Mouse (Mus musculus): ENCODE results near the gene Ampd2. TPM values are rescaled to one million over a fixed set of nuclear protein-coding genes. Genes with fewer than 3 reads are reported as not detected.

Gene Ampd2
- polyA plus RNA-seq, 1 experiment from 2014 or later = 69.8 TPM

DNA sequence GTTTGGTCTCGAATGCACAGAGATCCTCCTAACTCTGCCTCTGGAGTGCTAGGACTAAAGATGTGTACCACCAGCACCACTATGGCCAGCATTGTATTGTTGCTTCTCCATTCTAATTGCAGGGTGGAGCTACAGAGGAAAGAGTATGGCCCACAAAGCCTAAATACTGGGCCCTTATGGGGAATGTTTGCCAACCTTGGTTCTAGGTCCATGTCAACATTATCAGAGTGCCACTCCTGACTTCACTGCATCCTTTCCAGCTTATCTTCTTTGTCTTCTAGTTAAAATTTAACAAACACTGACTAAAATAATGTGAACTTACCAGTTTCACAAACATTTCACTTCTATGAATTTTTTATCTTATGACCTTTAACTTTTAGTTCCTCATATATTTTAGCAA is 59.9 kb downstream of the Ampd2 start:
- Histone ChIP-seq H3K4me3 (ENCODE audit: low read length) (no peak overlapping the region), H3K9ac (replicated peaks; ENCODE audit: low read length) (no peak overlapping the region), H3K4me2 (replicated peaks; ENCODE audit: low read depth, low read length) (no peak overlapping the region), H3K9me3 (ENCODE audit: low read length) (no peaks in the 10 kb centered on the region), H3K4me1 (ENCODE audit: insufficient read depth, low read length) (no peaks in the 10 kb centered on the region), H3K36me3 (ENCODE audit: insufficient read depth, low read length) (no peaks in the 10 kb centered on the region), H3K27me3 (ENCODE audit: insufficient read depth, low read length) (no peaks in the 10 kb centered on the region), H3K27ac (ENCODE audit: low read length) (no peak overlapping the region)
- 85% methylated on average over 1 of the region's 1 CpGs for WGBS
- no peak for ATAC-seq (ENCODE audit: low FRiP score, low TSS enrichment)

DNA sequence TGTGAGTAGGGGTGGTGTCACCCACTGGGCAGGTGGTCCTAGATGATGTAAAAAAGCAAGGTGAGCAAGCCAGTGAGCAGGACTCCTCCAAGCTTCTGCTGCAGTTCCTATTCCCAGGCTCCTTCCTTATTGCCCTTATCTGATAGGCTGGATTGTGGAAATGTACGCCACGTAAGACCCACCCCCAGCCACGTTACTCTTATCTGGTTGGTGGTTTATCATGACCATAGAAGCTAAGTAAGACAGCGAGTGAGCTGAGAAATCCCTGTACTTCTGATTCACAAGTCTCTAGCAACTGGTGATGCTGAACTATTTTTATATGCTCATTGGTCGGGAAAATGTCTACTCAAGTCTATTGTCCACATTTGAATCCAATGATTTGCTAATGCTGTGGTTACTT is 60.4 kb downstream of the Ampd2 start:
- 80% methylated on average over 5 of the region's 5 CpGs for WGBS
- H3K9ac ChIP-seq (replicated peaks; ENCODE audit: low read length) = no peak overlapping the region
- H3K9me3 ChIP-seq (ENCODE audit: low read length) = no peaks in the 10 kb centered on the region
- no peaks in the 10 kb centered on the region for H3K27me3 ChIP-seq (ENCODE audit: insufficient read depth, low read length)
- no peak overlapping the region for H3K4me2 ChIP-seq (replicated peaks; ENCODE audit: low read depth, low read length)
- H3K36me3 ChIP-seq (ENCODE audit: insufficient read depth, low read length) = no peaks in the 10 kb centered on the region
- H3K4me3 ChIP-seq (ENCODE audit: low read length) = no peak overlapping the region
- ATAC-seq (ENCODE audit: low FRiP score, low TSS enrichment) = no peak
- H3K4me1 ChIP-seq (ENCODE audit: insufficient read depth, low read length) = no peaks in the 10 kb centered on the region
- no peak overlapping the region for H3K27ac ChIP-seq (ENCODE audit: low read length)

DNA sequence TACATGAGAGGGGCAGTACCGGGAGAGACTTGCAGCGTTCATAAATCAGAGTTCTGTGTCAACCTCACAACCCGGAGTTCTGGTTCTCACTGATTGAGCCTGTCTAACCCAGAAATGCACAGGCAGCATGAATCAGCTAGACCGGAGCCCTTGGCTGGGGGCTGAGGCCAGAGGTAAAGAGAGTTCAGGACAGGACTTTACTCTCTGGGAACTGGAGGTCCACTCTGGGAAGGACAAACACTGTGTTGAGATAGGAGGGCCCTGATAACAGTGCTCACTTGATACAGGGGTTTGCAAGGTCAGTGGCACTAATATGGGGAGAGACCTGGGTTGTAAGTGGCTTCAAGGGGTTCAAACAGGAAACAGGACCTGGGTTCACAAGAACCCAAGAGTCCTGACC is 61.1 kb downstream of the Ampd2 start:
- 38% methylated on average over 4 of the region's 4 CpGs for WGBS
- no peak overlapping the region for H3K4me2 ChIP-seq (replicated peaks; ENCODE audit: low read depth, low read length)
- no peak for ATAC-seq (ENCODE audit: low FRiP score, low TSS enrichment)
- no peak overlapping the region for H3K9ac ChIP-seq (replicated peaks; ENCODE audit: low read length)
- no peak overlapping the region for H3K4me3 ChIP-seq (ENCODE audit: low read length)
- H3K27me3 ChIP-seq (ENCODE audit: insufficient read depth, low read length) = no peaks in the 10 kb centered on the region
- no peaks in the 10 kb centered on the region for H3K36me3 ChIP-seq (ENCODE audit: insufficient read depth, low read length)
- H3K27ac ChIP-seq (ENCODE audit: low read length) = no peak overlapping the region
- no peaks in the 10 kb centered on the region for H3K9me3 ChIP-seq (ENCODE audit: low read length)
- no peaks in the 10 kb centered on the region for H3K4me1 ChIP-seq (ENCODE audit: insufficient read depth, low read length)

Other genes starting within 250 kb of the Ampd2 start
- not detected in 2 replicates for gene Eps8l3, start 209.4 kb downstream of the Ampd2 start, polyA plus RNA-seq (2015; fragmentation: Nextera tagmentation; extraction: Ambion mirVana)
- 170 and 171 TPM in 2 replicates for gene Gstm5, start 190.8 kb downstream of the Ampd2 start, polyA plus RNA-seq (2015; fragmentation: Nextera tagmentation; extraction: Ambion mirVana)
- gene Gstm7, start 154.8 kb downstream of the Ampd2 start, polyA plus RNA-seq (2015; fragmentation: Nextera tagmentation; extraction: Ambion mirVana) = 16.7 and 16.9 TPM in 2 replicates
- 8.2 and 9.6 TPM in 2 replicates for gene Gstm6, start 142.9 kb downstream of the Ampd2 start, polyA plus RNA-seq (2015; fragmentation: Nextera tagmentation; extraction: Ambion mirVana)
- gene Gstm3, start 117.4 kb downstream of the Ampd2 start, polyA plus RNA-seq (2015; fragmentation: Nextera tagmentation; extraction: Ambion mirVana) = 0.18 and 0.24 TPM in 2 replicates
- 115 and 132 TPM in 2 replicates for gene Gstm2, start 100.2 kb downstream of the Ampd2 start, polyA plus RNA-seq (2015; fragmentation: Nextera tagmentation; extraction: Ambion mirVana)
- gene Gstm1, start 68.7 kb downstream of the Ampd2 start, polyA plus RNA-seq (2015; fragmentation: Nextera tagmentation; extraction: Ambion mirVana) = 109 and 124 TPM in 2 replicates
- gene Gstm4, start 41.8 kb downstream of the Ampd2 start, polyA plus RNA-seq (2015; fragmentation: Nextera tagmentation; extraction: Ambion mirVana) = 19.8 and 20.4 TPM in 2 replicates
- gene Gnat2, start 6.1 kb upstream of the Ampd2 start, polyA plus RNA-seq (2015; fragmentation: Nextera tagmentation; extraction: Ambion mirVana) = 0.84 and 1.9 TPM in 2 replicates
- 188 and 196 TPM in 2 replicates for gene Gnai3, start 59.5 kb upstream of the Ampd2 start, polyA plus RNA-seq (2015; fragmentation: Nextera tagmentation; extraction: Ambion mirVana)
- 0.06 and 0.08 TPM in 2 replicates for gene Gpr61, start 68.2 kb upstream of the Ampd2 start, polyA plus RNA-seq (2015; fragmentation: Nextera tagmentation; extraction: Ambion mirVana)
- 5.4 and 5.8 TPM in 2 replicates for gene Amigo1, start 99.7 kb upstream of the Ampd2 start, polyA plus RNA-seq (2015; fragmentation: Nextera tagmentation; extraction: Ambion mirVana)
- 3.4 and 3.9 TPM in 2 replicates for gene Cyb561d1, start 114.6 kb upstream of the Ampd2 start, polyA plus RNA-seq (2015; fragmentation: Nextera tagmentation; extraction: Ambion mirVana)
- gene Atxn7l2, start 124.3 kb upstream of the Ampd2 start, polyA plus RNA-seq (2015; fragmentation: Nextera tagmentation; extraction: Ambion mirVana) = 18.7 and 22.2 TPM in 2 replicates
- 3.7 and 5.0 TPM in 2 replicates for gene Sypl2, start 140.0 kb upstream of the Ampd2 start, polyA plus RNA-seq (2015; fragmentation: Nextera tagmentation; extraction: Ambion mirVana)
- gene Psma5, start 170.3 kb upstream of the Ampd2 start, polyA plus RNA-seq (2015; fragmentation: Nextera tagmentation; extraction: Ambion mirVana) = 282 and 321 TPM in 2 replicates
- 7.6 and 8.5 TPM in 2 replicates for gene Sort1, start 197.4 kb upstream of the Ampd2 start, polyA plus RNA-seq (2015; fragmentation: Nextera tagmentation; extraction: Ambion mirVana)